Mouse (Mus musculus) lung, postnatal 0 days (tissue): ENCODE results near the gene Podxl2.

Experiments used
- CTCF ChIP-seq: IDR thresholded peaks from 2 replicates; pipeline ENCODE4 v1.5.1; 2016; ENCODE audit warnings: antibody characterized with exemption, mild to moderate bottlenecking
- EP300 ChIP-seq: IDR thresholded peaks from 2 replicates; pipeline ENCODE4 v1.6.1; 2016; ENCODE audit warnings: antibody characterized with exemption, mild to moderate bottlenecking, control low read depth

DNA sequence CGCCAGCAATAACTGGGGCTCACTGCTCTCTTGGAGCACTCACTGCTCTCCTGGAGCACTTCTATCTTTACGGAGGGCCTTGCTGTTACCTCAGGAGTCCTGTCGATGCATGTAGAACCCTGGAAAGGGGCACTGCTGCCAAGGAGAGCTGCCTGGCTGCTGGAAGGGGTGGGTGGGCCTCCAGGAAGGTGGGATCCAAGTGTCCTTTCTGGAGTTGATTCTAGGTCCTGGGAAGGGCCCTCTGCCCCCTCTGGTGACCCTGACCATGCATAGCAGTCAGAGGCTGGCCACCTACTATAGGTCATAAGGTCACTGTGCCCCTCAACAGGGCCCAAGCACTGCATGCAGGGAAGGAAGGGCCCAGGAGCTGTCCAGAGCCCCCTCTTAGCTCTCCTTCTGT lies 47.9 kb downstream of the Podxl2 start:
- no peak for TF ChIP-seq CTCF
- TF ChIP-seq EP300: no peak
